Mouse (Mus musculus) embryonic fibroblast, embryonic 13.5 days (primary cell): ENCODE data around the gene Adss.
"Not testable (repeated sequence)": the region's sequence is repeated elsewhere in the genome, so short reads cannot be mapped to it uniquely, and the experiment has no call there.

Experiments
- CTCF ChIP-seq: IDR thresholded peaks from 2 replicates; pipeline ENCODE4 v1.5.1; 2011; ENCODE audit warnings: mild to moderate bottlenecking, control low read depth, low read length, moderate library complexity, borderline replicate concordance; ENCODE audit not compliant: insufficient read depth
- POLR2A ChIP-seq: IDR thresholded peaks from 2 replicates; pipeline ENCODE4 v1.6.1; 2011; ENCODE audit warnings: low read depth, mild to moderate bottlenecking, control low read depth, low read length, moderate library complexity

GRCm38 (mm10) chr1:177827776-177828175 is 31.5 kb upstream of the Adss start:
- not testable (repeated sequence) for TF ChIP-seq POLR2A, CTCF
